Mouse (Mus musculus) cerebellum, adult 2 months (tissue): ENCODE results near the gene Notch2. TPM values are rescaled to one million over a fixed set of nuclear protein-coding genes. Genes with fewer than 3 reads are reported as not detected.
A peak's percentile ranks its signal among the peaks of the same experiment; 100 is the strongest.

ENCODE experiments used
- DNase-seq, 2 experiments: peaks; one replicate each; pipeline ENCODE4 v3.0.0; 2021
- H3K27ac ChIP-seq: fragments of 200-500 bp; 2 replicates; pipeline ENCODE4 v1.5.1; 2012; ENCODE audit warnings: low read length, control low read depth, inconsistent platforms; ENCODE audit not compliant: insufficient read depth
- H3K27me3 ChIP-seq: fragments of 200-500 bp; 2 replicates; pipeline ENCODE4 v1.6.1; 2012; ENCODE audit warnings: inconsistent platforms, mild to moderate bottlenecking, low read length, moderate library complexity; ENCODE audit not compliant: control insufficient read depth, insufficient read depth
- H3K4me1 ChIP-seq: fragments of 200-500 bp; 2 replicates; pipeline ENCODE4 v1.6.1; 2011; ENCODE audit warnings: low read length; ENCODE audit not compliant: control insufficient read depth, insufficient read depth
- H3K4me3 ChIP-seq: fragments of 200-500 bp; replicated peaks from 2 replicates; pipeline ENCODE3; 2011; ENCODE audit warnings: mild to moderate bottlenecking, low read depth, low read length, control low read depth; ENCODE audit not compliant: insufficient read depth
- CTCF ChIP-seq: fragments of 200-500 bp; IDR thresholded peaks from 2 replicates; pipeline ENCODE4 v1.5.1; 2011; ENCODE audit warnings: low read depth, mild to moderate bottlenecking, control low read depth, low read length, moderate library complexity, borderline replicate concordance; ENCODE audit not compliant: insufficient read depth
- POLR2A ChIP-seq: fragments of 200-500 bp; IDR thresholded peaks from 2 replicates; pipeline ENCODE4 v1.6.1; 2011; ENCODE audit warnings: low read length, control low read depth, borderline replicate concordance; ENCODE audit not compliant: insufficient read depth
- WGBS: fragments of 180-500 bp; shearing (Covaris S2); methylation state at CpG from one replicate; pipeline ENCODE4 v1.1.7; 2018; 5-methylcytosine and 5-hydroxymethylcytosine counted together
- polyA plus RNA-seq: library from polyadenylated mRNA; depleted of rRNA; stranded (reverse); fragments of >200 nt; gene quantifications from 2 replicates; pipeline ENCODE4 v1.2.3, GENCODE M21; 2012

Notch2 gene
- polyA plus RNA-seq, 1 experiment: 5.1 TPM

- H3K27me3 ChIP-seq: no peaks in the 10 kb centered on the region
- no peak overlapping the region for H3K4me3 ChIP-seq
- H3K27ac ChIP-seq: no peak overlapping the region
- H3K4me1 ChIP-seq: no peaks in the 10 kb centered on the region; the same call in 1 of the 2 replicates
- WGBS: 51% methylated on average over 15 of the region's 15 CpGs
- no peak for DNase-seq
- TF ChIP-seq CTCF (no peak), POLR2A (no peak)
Observed at GRCm38 (mm10) chr3:98034622-98035593, 21.6 kb downstream of the Notch2 start.

GRCm38 (mm10) chr3:98036161-98036560, 22.8 kb downstream of the Notch2 start:
- no peak for TF ChIP-seq CTCF
- no peak for TF ChIP-seq POLR2A
- DNase-seq: no peak
- Histone ChIP-seq H3K27ac (no peak overlapping the region), H3K4me3 (no peak overlapping the region), H3K27me3 (no peaks in the 10 kb centered on the region), H3K4me1 (peaks cover 4% of the 10 kb centered on the region)
- 75% methylated on average over 6 of the region's 6 CpGs for WGBS

- H3K27ac ChIP-seq: no peak overlapping the region
- no peak overlapping the region for H3K4me3 ChIP-seq
- H3K4me1 ChIP-seq: peaks cover 4% of the 10 kb centered on the region
- 85% methylated on average over 7 of the region's 7 CpGs for WGBS
- no peak for DNase-seq
- TF ChIP-seq CTCF (no peak), POLR2A (no peak)
- H3K27me3 ChIP-seq: no peaks in the 10 kb centered on the region
Observed at GRCm38 (mm10) chr3:98037151-98037550, 23.8 kb downstream of the Notch2 start.

- DNase-seq: no peak
- H3K4me3 ChIP-seq: no peak overlapping the region
- no peaks in the 10 kb centered on the region for H3K27me3 ChIP-seq
- TF ChIP-seq CTCF: no peak
- no peak for TF ChIP-seq POLR2A
- WGBS: 78% methylated on average over 8 of the region's 8 CpGs
- peaks cover 7% of the 10 kb centered on the region for H3K4me1 ChIP-seq
- H3K27ac ChIP-seq: no peak overlapping the region
Observed at GRCm38 (mm10) chr3:98038658-98039057, 25.3 kb downstream of the Notch2 start.

GRCm38 (mm10) chr3:98039223-98039622, 25.9 kb downstream of the Notch2 start:
- TF ChIP-seq CTCF (no peak), POLR2A (no peak)
- H3K27me3 ChIP-seq: no peaks in the 10 kb centered on the region
- WGBS: 78% methylated on average over 5 of the region's 5 CpGs
- H3K27ac ChIP-seq: no peak overlapping the region
- H3K4me1 ChIP-seq: peaks cover 7% of the 10 kb centered on the region
- DNase-seq: no peak
- H3K4me3 ChIP-seq: no peak overlapping the region

- peaks cover 7% of the 10 kb centered on the region; the same call in 1 of the 2 replicates for H3K4me1 ChIP-seq
- H3K4me3 ChIP-seq: no peak overlapping the region
- no peak for DNase-seq
- TF ChIP-seq CTCF (no peak), POLR2A (no peak)
- no peaks in the 10 kb centered on the region for H3K27me3 ChIP-seq
- WGBS: 81% methylated on average over 16 of the region's 16 CpGs
- no peak overlapping the region for H3K27ac ChIP-seq
Observed at GRCm38 (mm10) chr3:98039666-98040456, 26.5 kb downstream of the Notch2 start.

GRCm38 (mm10) chr3:98040836-98041235, 27.5 kb downstream of the Notch2 start:
- WGBS: 21% methylated on average over 6 of the region's 6 CpGs
- peaks cover 7% of the 10 kb centered on the region; the same call in 1 of the 2 replicates for H3K4me1 ChIP-seq
- peak in 1 of 2 experiments; percentile 20 for DNase-seq
- no peak overlapping the region for H3K4me3 ChIP-seq
- H3K27ac ChIP-seq: no peak overlapping the region
- TF ChIP-seq CTCF (peak; percentile 31; the same call in 1 of the 2 replicates), POLR2A (no peak)
- H3K27me3 ChIP-seq: no peaks in the 10 kb centered on the region

GRCm38 (mm10) chr3:98042301-98042700, 29.0 kb downstream of the Notch2 start:
- H3K4me1 ChIP-seq: peaks cover 7% of the 10 kb centered on the region; the same call in 1 of the 2 replicates
- no peak overlapping the region for H3K4me3 ChIP-seq
- H3K27ac ChIP-seq: no peak overlapping the region
- 65% methylated on average over 6 of the region's 6 CpGs for WGBS
- no peaks in the 10 kb centered on the region for H3K27me3 ChIP-seq
- DNase-seq: no peak
- TF ChIP-seq POLR2A (no peak), CTCF (no peak)
